Mouse (Mus musculus) cerebellum, postnatal 10 days (tissue): ENCODE results near the gene March10.

Experiments used
- DNase-seq, 2 experiments: peaks; one replicate each; pipeline ENCODE4 v3.0.0; 2021; ENCODE audit warnings: mixed read lengths in 2 of 2

The March10 gene

GRCm38 (mm10) chr11:105456497-105456907 lies at the start of gene March10:
TSS of gene March10 (minus strand) at chr11:105456735.
- peak; percentile 89 to 90 for DNase-seq

- DNase-seq, result no peak
Measured at GRCm38 (mm10) chr11:105506322-105506721, 49.8 kb upstream of the March10 start.

GRCm38 (mm10) chr11:105505038-105505437 lies 48.5 kb upstream of the March10 start:
- DNase-seq, result no peak

DNA sequence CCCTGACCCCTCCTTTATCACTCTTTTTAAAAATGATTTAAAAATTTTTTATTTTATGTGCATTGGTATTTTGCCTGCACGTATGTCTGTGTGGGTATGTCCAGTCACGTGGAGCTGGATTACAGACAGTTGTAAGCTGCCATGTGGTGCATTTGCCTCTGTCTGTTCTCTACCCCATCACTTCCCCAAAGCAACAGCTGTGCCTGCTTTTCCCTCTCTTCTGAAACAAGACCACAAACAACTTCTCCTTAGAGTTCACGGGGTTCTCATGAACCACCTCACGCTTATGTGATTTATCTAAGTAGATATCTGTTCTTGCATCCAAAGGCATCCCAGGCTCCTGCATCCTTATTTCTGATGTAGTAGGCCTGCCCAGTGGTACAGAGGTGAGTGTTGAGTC lies 45.8 kb upstream of the March10 start:
- no peak for DNase-seq

- no peak for DNase-seq
Measured at GRCm38 (mm10) chr11:105497505-105497904, 41.0 kb upstream of the March10 start.

- DNase-seq, result no peak
Measured at GRCm38 (mm10) chr11:105496665-105497064, 40.1 kb upstream of the March10 start.

DNA sequence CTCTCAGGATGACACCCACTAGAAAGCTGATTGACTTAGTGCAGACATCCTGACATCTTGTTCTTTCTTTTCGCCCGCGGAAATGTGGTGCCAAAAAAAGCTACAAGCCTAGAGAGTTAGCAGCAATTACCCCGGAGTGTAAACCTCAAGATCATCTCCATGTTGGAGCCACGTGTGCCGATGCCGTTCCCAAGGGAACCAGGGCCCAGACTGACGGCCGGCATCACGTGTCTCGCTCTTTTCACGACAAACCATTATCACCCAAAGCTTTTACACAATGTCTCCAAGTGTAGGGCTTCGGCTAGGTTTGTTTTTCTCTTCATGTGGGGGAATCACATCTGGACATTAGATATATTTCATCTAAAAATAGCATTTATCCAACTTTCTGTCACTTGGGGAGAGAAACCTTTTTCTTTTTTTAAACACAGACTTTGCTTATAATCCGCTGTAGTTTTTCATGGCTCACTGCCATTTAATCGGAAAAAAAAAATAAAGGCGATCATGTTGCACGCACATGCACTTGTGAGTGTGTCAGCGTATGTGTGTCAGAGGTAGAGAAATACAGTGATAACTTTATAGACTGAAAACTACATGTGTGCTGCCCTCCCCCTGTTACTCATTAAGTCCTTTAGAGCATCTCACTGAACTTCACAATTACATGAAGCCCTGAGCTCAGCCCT lies 39.2 kb upstream of the March10 start:
- DNase-seq, result no peak

DNA sequence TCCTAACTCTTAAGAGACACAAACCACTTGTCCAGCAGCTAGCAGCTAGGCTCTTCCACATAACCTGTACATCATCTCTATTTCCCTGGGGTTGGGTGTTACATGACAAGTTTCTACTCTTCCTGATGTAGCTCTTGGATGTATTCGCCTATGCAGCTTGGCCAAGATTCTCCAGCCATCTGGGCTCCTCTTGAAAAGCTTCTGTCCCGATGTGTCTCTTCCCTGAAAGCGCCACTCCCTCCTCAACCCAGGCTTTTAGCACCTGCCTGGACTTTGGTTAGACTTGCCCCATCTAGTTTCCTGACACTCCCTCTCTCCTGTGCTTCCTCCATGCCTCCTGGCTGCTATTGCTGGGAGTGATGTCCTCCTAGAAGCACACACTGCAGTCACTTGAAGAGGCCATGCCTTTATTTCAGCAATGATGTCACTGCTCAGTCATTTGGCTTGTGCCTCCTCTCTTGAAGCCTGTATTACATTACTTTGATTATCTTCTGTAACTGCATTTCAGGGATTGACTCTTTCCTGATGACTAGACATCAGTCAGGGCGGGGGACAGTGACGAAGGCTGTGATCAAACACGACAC lies 38.3 kb upstream of the March10 start:
- no peak for DNase-seq

DNA sequence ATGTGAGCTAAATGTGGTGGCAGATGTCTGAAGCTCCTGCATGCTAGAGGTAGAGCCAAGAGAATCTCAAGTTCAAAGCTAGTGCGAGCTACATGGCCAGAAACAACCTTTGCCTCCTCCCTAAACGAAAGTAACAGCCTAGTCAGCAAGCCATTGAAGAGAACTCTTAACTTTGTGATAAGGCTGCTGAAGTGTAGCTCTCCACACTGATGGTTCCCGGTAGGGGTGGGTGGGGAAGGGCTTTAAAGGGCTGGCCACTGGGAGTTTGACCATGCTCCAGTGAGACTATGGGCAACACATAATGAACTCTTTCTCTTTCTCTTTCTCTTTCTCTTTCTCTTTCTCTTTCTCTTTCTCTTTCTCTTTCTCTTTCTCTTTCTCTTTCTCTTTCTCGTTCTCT lies 35.9 kb upstream of the March10 start:
- DNase-seq, result no peak

DNA sequence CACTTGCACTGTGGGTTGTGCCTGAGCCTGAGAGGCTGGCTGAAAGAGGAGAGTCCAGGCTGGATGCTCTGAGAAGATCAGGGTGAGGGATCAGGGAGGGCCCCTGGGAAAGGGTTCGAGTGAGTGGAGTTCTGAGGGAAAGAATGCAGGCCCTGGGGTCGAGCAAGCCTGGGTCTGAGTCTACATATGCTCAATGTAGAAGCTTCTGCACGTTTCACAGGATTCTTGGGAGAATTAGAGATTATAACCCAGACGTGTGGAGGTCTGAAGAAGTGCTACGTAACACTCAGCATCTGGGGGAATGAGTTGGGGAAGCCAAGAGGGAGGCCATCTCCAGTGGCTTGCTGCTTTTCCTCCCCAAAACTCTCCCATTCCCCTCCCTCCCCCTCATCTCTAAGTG lies 34.4 kb upstream of the March10 start:
- no peak for DNase-seq

- no peak for DNase-seq
Measured at GRCm38 (mm10) chr11:105485412-105485811, 28.9 kb upstream of the March10 start.

- no peak for DNase-seq
Measured at GRCm38 (mm10) chr11:105484993-105485392, 28.5 kb upstream of the March10 start.

DNA sequence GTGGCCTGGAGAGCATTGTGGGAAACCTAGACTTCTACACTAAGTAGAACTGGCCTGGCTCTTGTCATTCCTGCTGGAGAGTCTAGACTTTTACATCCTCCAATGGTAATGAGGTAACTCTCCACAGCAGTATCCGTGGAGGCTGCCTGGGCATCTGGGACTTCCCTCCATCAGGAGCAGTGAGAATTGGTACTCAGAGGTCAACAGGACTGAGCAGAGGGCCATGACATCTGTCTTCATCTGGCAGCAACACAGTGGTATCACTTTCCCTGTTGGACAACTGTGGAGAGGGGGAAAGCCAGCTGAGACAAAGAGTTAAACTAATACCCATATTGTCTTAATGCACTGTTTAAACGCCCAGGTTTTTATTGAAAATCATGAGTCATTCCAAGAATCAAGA lies 26.2 kb upstream of the March10 start:
- no peak for DNase-seq

DNA sequence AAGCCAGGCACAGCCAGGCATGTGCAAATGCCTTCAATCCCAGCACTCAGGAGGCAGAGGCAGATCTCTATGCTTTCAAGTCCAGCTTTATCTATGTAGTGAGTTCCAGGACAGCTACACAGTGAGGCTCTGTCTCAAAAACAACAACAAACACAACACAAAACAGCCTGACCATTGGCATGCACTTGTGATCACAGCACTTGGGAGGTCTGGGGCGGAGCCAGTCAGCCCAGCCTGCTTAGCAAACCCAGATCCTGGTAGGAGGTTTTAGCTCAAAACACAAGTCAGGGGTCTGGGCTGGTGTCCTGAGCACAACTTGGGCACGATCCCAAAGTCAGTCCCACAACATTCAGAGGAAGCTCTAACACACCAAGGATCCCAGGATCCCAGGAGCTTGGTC lies 18.2 kb upstream of the March10 start:
- peak in 1 of 2 experiments; percentile 27 for DNase-seq

DNA sequence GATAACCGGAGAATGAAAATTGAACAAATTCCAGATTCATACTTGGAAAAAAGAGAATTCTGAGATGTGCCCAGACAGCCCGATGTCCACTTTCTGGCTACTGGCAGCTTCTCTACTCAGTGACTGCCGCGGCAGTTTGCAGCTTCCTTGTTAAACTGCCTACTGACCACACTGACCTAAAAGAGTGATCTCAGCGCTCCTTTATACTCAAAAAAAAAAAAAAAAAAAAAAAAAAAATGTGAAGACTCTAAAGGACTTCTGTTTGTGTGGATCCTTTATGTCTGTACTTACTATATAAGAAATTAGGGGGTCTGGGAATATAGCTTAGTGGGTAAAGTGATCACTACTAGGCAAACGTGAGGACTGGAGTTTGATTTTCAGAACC lies 17.8 kb upstream of the March10 start:
- DNase-seq, result no peak

DNA sequence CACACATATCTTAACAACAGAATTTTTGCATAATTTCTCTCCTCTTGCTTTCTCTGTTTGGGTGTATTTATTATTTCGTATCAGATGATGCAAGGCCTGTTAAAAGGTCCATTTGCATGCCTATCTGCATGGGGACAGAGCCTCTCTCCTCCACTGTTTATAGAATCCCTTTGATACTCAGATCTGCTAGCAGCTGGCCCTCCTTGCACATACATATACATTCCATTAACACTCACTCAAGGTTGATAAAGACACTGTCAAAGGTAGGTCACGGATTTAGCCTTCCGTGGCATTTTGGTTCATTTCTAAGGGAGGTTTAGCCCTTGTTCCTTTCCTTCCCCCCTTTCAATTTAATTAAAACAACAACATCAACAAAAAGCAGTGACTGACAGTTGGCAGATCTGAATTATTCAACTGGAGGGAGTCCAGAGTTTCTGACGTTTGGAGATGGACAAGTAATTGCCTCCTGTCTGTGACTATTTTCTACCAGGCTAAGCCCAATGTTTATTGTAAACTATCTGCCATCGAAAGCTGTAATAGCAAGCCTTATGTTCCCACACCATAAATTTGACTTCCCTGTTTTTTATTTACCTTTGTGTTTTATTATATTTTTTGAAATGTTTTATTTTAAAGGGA lies 17.3 kb upstream of the March10 start:
- DNase-seq, result peak in 1 of 2 experiments; percentile 37

- DNase-seq, result no peak
Measured at GRCm38 (mm10) chr11:105472610-105473009, 16.1 kb upstream of the March10 start.

DNA sequence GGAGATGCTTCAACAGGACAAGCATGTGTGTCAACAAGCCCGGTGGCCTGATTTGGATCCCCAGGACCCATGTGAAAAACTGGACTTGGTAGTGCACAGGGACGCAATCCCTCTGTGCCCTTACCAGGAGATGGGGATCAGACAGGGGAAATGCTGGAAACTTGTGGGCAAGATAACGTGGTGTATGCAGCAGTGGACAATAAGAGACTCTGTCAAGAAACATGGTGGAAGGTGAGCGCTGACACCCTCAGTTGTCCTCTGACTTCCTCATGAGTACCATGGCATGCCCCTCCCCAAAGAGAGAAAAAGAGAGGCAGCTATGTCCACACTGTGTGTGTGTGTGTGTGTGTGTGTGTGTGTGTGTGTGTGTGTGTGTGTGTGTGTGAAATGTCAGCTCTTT lies 14.4 kb upstream of the March10 start:
- DNase-seq, result no peak

DNA sequence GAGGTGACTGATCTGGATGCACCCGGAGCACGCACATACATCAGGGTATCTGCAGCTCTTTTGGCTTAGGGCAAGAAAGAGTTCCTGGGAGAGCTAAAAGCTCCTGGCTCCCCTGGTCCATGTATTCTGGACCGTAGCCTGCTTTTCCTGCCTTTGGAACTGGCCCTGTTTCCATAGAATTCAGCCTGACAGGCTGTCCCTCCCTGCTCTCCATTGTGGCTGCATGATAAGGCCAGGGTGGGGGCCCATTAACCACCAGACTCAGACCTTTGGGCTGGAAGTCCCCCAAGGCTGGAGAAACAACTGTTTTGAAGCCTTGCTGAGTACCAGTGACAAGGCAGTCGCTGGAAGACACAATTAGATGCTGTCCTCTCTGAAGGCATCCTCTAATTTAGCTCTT lies 13.0 kb upstream of the March10 start:
- peak in 1 of 2 experiments; percentile 27 for DNase-seq

- DNase-seq, result no peak
Measured at GRCm38 (mm10) chr11:105469091-105469507, 12.6 kb upstream of the March10 start.

DNA sequence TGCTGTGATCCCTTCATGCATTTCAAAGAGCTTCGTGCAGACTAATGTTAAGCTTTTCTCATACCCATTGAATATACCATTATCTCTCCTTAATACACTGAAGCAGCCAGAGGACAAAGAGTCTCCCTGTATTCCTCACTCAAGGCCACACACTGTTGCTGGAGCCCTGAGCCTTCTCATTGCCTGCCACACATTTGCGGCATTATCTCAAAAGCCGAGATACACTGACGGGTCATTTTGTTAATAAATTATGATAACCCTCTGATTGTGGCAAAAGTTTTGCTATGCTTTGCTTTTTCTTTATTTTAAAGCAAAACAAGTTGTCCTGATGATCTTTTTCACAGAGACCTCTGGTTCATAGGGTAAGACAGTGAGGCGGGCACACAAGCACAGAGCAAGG lies 11.9 kb upstream of the March10 start:
- DNase-seq, result no peak

GRCm38 (mm10) chr11:105467816-105468215 lies 11.3 kb upstream of the March10 start:
- DNase-seq, result no peak

- DNase-seq, result no peak
Measured at GRCm38 (mm10) chr11:105467266-105467665, 10.7 kb upstream of the March10 start.

DNA sequence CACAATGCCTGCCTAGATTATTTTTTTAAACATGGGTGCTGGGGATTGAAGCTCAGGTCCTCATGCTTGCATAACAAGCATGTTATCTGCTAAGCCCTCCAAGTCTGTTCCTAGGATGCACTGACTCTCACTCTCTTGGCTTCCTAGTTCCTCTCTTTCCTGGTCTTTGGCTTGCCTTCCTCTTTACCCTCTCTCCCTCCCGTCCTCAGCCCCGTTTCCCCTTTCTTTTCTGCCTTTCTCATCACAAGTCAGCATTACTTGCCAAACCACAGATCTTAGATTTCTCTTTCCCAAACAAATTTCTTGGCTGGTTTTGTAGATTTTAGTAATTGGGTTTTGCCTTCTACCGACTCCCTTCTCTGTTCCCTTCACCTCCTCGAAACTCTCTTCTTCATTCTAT lies 10.2 kb upstream of the March10 start:
- DNase-seq, result no peak
